Mouse (Mus musculus) stomach, embryonic 16.5 days (tissue): ENCODE results near the gene Itgb4. TPM values are rescaled to one million over a fixed set of nuclear protein-coding genes. Genes with fewer than 3 reads are reported as not detected.

Source experiments
- ATAC-seq: fragments of 200-750 bp; cut with Nextera tagmentation; 2 replicates; pipeline ENCODE4 v1.8.0; 2017; ENCODE audit warnings: moderate number of reproducible peaks, moderate TSS enrichment; ENCODE audit not compliant: insufficient read depth, low FRiP score
- H3K27ac ChIP-seq: fragments of 300-500 bp; sonication (generic); 2 replicates; pipeline ENCODE4 v1.5.1; 2014; ENCODE audit warnings: low read length
- H3K27me3 ChIP-seq: fragments of 300-500 bp; sonication (generic); 2 replicates; pipeline ENCODE4 v1.6.1; 2014; ENCODE audit warnings: low read length, control low read depth, mixed read lengths; ENCODE audit not compliant: control insufficient read depth, insufficient read depth
- H3K36me3 ChIP-seq: fragments of 300-500 bp; sonication (generic); 2 replicates; pipeline ENCODE4 v1.6.1; 2014; ENCODE audit warnings: low read length; ENCODE audit not compliant: control insufficient read depth, insufficient read depth
- H3K4me1 ChIP-seq: fragments of 300-500 bp; sonication (generic); 2 replicates; pipeline ENCODE4 v1.6.1; 2014; ENCODE audit warnings: low read length, control low read depth, mixed read lengths; ENCODE audit not compliant: control insufficient read depth, insufficient read depth
- H3K4me2 ChIP-seq: fragments of 300-500 bp; sonication (generic); 2 replicates; pipeline ENCODE4 v1.6.1; 2014; ENCODE audit warnings: low read depth, low read length, mixed read lengths
- H3K4me3 ChIP-seq: fragments of 300-500 bp; sonication (generic); replicated peaks from 2 replicates; pipeline ENCODE4 v1.5.1; 2014; ENCODE audit warnings: mild to moderate bottlenecking, low read length
- H3K9ac ChIP-seq: fragments of 300-500 bp; sonication (generic); 2 replicates; pipeline ENCODE4 v1.6.1; 2014; ENCODE audit warnings: low read length
- H3K9me3 ChIP-seq: fragments of 300-500 bp; sonication (generic); replicated peaks from 2 replicates; pipeline ENCODE4 v1.6.1; 2016; ENCODE audit warnings: low read length, control low read depth; ENCODE audit not compliant: control insufficient read depth
- WGBS: fragments of 180-500 bp; shearing (Covaris S2); extraction: QIAGEN DNeasy Blood & Tissue Kit; methylation state at CpG from one replicate; pipeline ENCODE4 v1.1.7; 2014; 5-methylcytosine and 5-hydroxymethylcytosine counted together
- polyA plus RNA-seq: library from polyadenylated mRNA; unstranded; fragments of >200 nt; fragmentation: Nextera tagmentation; extraction: Ambion mirVana; gene quantifications from 2 replicates; pipeline ENCODE4 v1.2.1, GENCODE M21; 2015

Itgb4 gene
- polyA plus RNA-seq, 1 experiment from 2014 or later, result 18.9 TPM

DNA sequence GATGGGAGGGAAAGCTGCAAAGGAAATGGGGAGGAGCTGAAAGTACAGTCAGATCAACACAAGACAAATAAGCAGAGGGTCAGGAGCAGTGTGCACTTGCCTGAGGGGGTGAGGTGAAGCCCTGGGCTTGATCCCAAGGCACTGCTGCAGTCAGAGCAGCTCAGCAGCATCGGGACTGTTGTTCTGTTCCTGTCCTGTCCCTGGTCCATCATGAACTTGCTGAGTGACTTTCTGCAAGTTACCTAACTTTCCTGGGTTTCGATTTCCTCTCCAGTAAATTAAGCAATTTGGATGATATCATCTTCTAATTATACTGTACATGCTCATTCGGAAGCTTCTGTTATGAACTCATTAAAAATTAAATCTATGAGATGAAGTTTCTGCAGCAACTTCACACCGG, 53.2 kb downstream of the Itgb4 start, which contains the start of gene H3f3b:
TSS of gene H3f3b (minus strand) at position 207 of the 400 bp plus-strand sequence.
- H3K4me3 ChIP-seq, result no peak within 1 kb of the TSS
- WGBS, result 65% methylated on average over 4 of the region's 4 CpGs
- H3K9me3 ChIP-seq, result no peaks in the 10 kb centered on the region
- H3K9ac ChIP-seq, result no peak within 1 kb of the TSS
- H3K27ac ChIP-seq, result no peak within 1 kb of the TSS
- no peaks in the 10 kb centered on the region; the same call in 1 of the 2 replicates for H3K36me3 ChIP-seq
- peaks cover 18% of the 10 kb centered on the region; the same call in 1 of the 2 replicates for H3K4me1 ChIP-seq
- no peak for ATAC-seq
- no peak within 1 kb of the TSS for H3K4me2 ChIP-seq
- no peaks in the 10 kb centered on the region for H3K27me3 ChIP-seq

DNA sequence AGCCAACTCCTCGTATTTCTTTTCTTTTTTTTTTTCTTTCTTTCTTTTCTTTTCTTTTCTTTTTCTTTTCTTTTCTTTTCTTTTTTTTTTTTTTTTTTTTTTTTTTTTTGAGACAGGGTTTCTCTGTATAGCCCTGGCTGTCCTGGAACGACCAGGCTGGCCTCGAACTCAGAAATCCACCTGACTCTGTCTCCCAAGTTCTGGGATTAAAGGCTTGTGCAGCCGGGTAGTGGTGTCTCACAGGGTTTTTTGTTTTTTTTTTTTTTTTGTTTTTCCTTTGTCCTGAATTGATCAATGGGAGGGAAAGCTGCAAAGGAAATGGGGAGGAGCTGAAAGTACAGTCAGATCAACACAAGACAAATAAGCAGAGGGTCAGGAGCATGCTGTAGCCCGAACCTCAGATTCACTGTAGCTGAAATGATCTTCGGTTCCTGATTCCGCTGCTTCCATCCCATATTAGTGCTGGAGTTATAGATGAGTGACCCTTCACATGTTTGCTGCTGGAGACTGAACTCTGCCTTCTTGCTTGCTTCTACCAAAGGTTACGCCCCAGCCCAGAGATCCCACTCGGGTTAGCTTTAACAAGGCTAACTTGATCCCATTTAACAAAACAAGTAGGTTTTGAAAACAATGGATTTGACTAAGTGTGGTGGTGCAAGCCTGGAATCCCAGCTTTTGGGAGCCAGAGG, 53.8 kb downstream of the Itgb4 start:
- no peak for ATAC-seq
- no peak overlapping the region for H3K4me3 ChIP-seq
- H3K4me1 ChIP-seq, result peaks cover 18% of the 10 kb centered on the region; the same call in 1 of the 2 replicates
- no peak overlapping the region for H3K9ac ChIP-seq
- no peak overlapping the region for H3K4me2 ChIP-seq
- H3K27me3 ChIP-seq, result no peaks in the 10 kb centered on the region
- H3K9me3 ChIP-seq, result no peaks in the 10 kb centered on the region
- no peak overlapping the region for H3K27ac ChIP-seq
- WGBS, result 75% methylated on average over 9 of the region's 9 CpGs
- H3K36me3 ChIP-seq, result no peaks in the 10 kb centered on the region; the same call in 1 of the 2 replicates

DNA sequence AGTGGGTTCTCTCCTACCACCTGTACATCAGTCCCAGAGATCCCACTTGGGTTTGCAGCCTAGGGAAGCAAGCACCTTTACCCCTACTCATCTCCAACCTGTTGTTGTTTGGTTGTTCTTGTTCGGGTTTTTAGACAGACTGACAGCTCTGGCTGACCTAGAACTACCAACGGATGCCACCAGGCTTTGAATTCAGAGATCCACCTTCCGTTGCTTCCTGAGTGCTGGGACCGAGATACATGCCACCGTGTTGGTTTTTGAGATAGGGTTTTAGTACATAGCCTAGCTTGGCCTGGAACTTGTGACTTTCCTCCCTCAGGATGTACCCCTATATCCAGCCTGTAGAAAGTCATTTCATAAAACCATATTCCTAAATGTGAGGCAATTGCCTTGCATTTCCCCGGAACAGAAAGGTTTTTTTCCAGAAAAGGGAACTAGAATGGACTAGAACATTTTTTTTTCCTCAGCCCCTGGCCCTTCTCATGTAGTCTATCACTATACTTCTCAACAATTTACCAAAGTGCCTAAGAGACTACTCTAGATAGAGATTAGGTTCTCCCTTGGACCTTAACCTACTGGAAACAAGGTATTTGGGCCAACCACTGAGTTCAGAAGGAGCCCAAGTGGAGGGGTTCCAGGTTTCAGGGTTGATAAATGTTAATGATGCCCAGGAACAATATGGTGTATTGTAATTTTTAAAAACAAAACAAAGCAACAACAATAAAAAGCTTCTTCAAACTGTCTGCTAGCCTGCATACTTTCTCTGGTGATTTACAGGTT, 54.8 kb downstream of the Itgb4 start:
- 74% methylated on average over 6 of the region's 6 CpGs for WGBS
- Histone ChIP-seq H3K36me3 (no peaks in the 10 kb centered on the region), H3K9ac (peak overlapping the region; percentile 73), H3K27me3 (no peaks in the 10 kb centered on the region), H3K4me1 (peaks cover 18% of the 10 kb centered on the region; the same call in 1 of the 2 replicates), H3K4me2 (peak overlapping the region; percentile 63), H3K4me3 (peak overlapping the region; percentile 68), H3K27ac (peak overlapping the region; percentile 22; the same call in 1 of the 2 replicates), H3K9me3 (no peaks in the 10 kb centered on the region)
- no peak for ATAC-seq

DNA sequence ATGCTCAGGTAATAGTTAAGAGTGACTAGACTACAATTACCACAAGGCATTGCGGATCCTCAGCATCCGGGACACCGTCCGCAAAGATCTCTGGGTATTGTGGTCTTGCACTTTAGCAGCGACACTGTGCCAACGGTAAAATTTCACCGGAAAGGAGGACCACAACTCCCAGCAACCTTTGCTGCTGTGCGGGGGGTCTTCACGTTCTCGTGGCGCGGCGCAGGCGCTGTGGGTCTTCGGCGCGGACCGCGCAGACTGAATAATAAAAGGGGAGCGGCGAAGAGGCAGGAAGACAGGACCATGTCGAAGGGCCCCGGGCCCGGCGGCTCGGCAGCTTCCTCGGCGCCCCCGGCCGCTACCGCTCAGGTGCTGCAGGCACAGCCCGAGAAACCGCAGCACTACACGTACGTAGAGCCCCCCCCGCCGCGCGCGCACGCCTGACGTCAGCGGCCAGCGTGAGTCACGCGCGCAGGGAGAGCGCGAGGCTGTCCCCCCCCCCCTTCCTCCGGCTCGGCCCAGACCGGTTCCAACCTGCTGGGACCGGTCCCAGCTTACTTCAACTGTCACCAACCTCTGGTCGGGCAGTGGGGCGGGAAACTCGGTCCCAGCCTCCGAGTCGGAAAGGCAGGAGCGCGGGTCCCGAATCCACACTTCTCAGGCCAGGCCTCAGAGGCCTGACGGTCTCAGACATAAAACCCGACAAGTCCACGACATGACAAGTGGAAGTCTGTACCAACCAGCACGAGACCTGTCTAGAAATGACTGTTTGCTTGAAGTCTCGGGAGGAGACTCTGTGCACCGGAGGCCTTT, 55.8 kb downstream of the Itgb4 start, which contains the start of gene Unk:
TSS of gene Unk (plus strand) at position 235 of the 810 bp plus-strand sequence.
- no peaks in the 10 kb centered on the region for H3K27me3 ChIP-seq
- peak within 1 kb of the TSS; percentile 93 for H3K9ac ChIP-seq
- H3K36me3 ChIP-seq, result no peaks in the 10 kb centered on the region
- under 1% methylated on average over 66 of the region's 67 CpGs for WGBS
- ATAC-seq, result peak; percentile 95
- no peaks in the 10 kb centered on the region for H3K9me3 ChIP-seq
- H3K4me3 ChIP-seq, result peak within 1 kb of the TSS; percentile 68
- peak within 1 kb of the TSS; percentile 99 for H3K27ac ChIP-seq
- H3K4me2 ChIP-seq, result peak within 1 kb of the TSS; percentile 77
- peaks cover 18% of the 10 kb centered on the region; the same call in 1 of the 2 replicates for H3K4me1 ChIP-seq

DNA sequence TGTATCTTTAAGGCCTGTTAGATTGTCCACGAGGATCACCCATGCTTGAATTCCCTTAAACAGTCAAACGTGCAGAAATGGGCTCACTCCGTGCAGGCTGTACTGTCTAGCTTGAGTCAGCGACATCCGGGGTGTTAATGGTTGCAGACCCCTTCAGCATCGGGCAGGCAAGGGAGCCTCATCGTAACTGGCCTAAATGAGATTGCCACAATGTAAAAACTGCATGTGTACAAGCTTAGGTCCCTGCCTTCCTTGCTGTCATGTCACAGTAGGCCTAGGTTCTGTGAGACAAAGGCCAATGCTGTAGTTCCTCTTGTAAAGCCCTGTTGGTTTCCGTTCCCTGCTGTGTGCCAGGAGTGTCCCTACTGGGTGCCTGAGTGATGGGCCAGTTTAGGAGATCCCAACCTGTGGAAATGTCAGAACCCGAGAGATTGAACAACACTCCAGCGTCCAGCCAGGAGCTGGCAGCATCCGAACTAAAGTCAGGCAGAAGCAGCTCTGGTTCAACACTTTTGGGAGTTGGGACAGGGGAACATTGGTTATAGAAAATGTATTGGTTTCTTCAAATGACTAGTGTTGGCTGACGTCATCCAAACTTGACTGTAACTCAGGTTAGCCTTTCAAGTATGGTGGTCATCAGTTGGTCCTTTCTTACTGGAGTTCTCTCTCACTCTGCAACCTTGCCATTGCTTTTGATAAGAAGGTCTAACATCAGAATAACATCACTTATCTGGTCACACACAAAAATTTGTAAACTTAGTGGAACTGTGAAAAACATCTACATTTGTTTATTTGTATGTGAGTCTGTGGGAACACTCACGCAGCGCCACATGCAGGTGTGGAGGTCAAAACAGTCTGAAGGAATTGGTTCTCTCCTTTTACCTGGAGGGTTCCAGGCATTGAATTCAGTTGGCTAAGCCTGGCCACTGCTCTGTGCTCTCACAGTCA, 56.7 kb downstream of the Itgb4 start:
- Histone ChIP-seq H3K4me3 (peak overlapping the region; percentile 68), H3K27ac (peak overlapping the region; percentile 99), H3K4me2 (peak overlapping the region; percentile 77), H3K9me3 (no peaks in the 10 kb centered on the region), H3K27me3 (no peaks in the 10 kb centered on the region), H3K36me3 (no peaks in the 10 kb centered on the region), H3K9ac (peak overlapping the region; percentile 93), H3K4me1 (peaks cover 18% of the 10 kb centered on the region; the same call in 1 of the 2 replicates)
- WGBS, result 23% methylated on average over 14 of the region's 14 CpGs
- ATAC-seq, result no peak

DNA sequence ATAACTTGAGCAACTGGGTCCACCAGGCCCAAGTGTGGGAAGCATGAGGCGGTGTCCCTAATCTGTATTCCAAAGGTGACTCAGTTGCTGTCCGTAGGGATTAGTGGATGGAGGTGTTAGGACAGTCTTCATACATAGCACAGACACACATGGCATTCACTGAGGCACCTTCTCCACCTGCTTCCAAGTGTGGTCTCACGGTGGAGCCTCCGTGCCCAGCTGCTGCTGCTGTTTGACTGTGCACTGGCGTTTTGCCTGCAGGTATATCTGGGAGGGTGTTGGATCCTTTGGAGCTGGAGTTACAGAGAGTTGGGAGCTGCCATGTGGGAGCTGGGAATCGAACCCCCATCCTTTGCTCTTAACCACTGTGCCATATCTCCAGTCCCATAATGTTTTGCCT, 60.1 kb downstream of the Itgb4 start:
- 95% methylated on average over 6 of the region's 6 CpGs for WGBS
- Histone ChIP-seq H3K36me3 (no peaks in the 10 kb centered on the region), H3K27ac (no peak overlapping the region), H3K9ac (no peak overlapping the region), H3K4me2 (no peak overlapping the region), H3K4me3 (no peak overlapping the region), H3K9me3 (no peaks in the 10 kb centered on the region), H3K4me1 (peaks cover 16% of the 10 kb centered on the region; the same call in 1 of the 2 replicates), H3K27me3 (no peaks in the 10 kb centered on the region)
- ATAC-seq, result no peak

DNA sequence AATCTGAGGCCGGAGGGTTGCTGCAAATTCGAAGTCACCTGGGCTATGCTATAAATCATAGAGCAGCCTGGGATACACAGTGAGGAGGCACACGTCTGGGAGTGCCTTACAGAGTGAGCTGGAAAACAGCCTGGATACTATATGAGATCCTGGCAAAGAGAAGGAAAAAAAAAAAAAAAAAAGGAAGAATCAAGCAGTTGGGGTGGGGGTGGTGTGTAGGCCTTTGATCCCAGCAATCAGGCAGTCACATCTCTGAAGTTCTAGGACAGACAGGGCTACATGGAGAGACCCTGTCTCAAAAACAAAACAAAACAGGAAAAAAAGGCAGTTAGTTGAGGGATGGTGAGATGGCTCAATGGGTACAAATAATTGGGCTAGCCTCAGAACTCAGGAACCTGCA, 62.2 kb downstream of the Itgb4 start:
- Histone ChIP-seq H3K27ac (no peak overlapping the region), H3K27me3 (no peaks in the 10 kb centered on the region), H3K4me2 (no peak overlapping the region), H3K4me1 (0 out of 2 replicates have a peak, but pooled peaks cover 7% of the 10 kb centered on the region), H3K4me3 (no peak overlapping the region), H3K9ac (no peak overlapping the region), H3K9me3 (no peaks in the 10 kb centered on the region), H3K36me3 (peaks cover 4% of the 10 kb centered on the region)
- 75% methylated on average over 3 of the region's 3 CpGs for WGBS
- no peak for ATAC-seq

DNA sequence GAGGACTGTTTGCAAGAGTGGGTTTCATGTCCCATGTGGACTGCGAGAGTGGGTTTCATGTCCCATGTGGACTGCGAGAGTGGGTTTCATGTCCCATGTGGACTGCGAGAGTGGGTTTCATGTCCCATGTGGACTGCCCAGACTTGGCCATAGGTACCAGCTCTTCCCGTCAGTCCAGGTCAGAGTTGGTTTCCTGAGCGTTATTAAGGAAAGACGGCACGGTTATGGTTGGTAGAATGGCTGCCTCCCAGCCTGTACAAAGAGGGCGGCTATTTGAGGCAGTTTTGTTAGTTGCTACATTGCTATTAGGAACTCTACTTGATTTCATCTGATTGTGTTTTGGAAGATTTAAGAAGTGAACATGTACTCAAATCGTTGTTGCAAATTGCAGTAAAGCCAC, 63.3 kb downstream of the Itgb4 start:
- Histone ChIP-seq H3K36me3 (peaks cover 7% of the 10 kb centered on the region), H3K4me3 (no peak overlapping the region), H3K9ac (no peak overlapping the region), H3K4me1 (no peaks in the 10 kb centered on the region), H3K9me3 (no peaks in the 10 kb centered on the region), H3K4me2 (no peak overlapping the region), H3K27me3 (no peaks in the 10 kb centered on the region), H3K27ac (no peak overlapping the region)
- WGBS, result 94% methylated on average over 9 of the region's 9 CpGs
- no peak for ATAC-seq
